Mouse (Mus musculus) naive thymus-derived CD4-positive, alpha-beta T cell, adult 5 months (primary cell): Measurements from ENCODE around the gene Olfr1186. TPM values are rescaled to one million over a fixed set of nuclear protein-coding genes. Genes with fewer than 3 reads are reported as not detected.

Experiments used
- polyA plus RNA-seq: library from polyadenylated mRNA; unstranded; fragments of 100-300 nt; shearing (Covaris generic); gene quantifications from one replicate; pipeline ENCODE4 v1.2.1, GENCODE M21; 2017

Olfr1186 gene
- polyA plus RNA-seq = not detected

GRCm38 (mm10) chr2:88518251-88518650 lies at the start of gene Olfr1186:
Gene Olfr1186 (plus strand): TSS chr2:88518551.

GRCm38 (mm10) chr2:88483298-88483697 lies 35.1 kb upstream of the Olfr1186 start, which contains the start of gene Olfr1184:
Gene Olfr1184 (plus strand): TSS chr2:88483598.

GRCm38 (mm10) chr2:88493020-88493419 lies 25.3 kb upstream of the Olfr1186 start, which contains the start of gene Olfr1185-ps1:
Gene Olfr1185-ps1 (plus strand): TSS chr2:88493320.

GRCm38 (mm10) chr2:88556635-88557034 lies 38.3 kb downstream of the Olfr1186 start, which contains the start of gene Olfr1188:
Gene Olfr1188 (plus strand): TSS chr2:88556935.

Other genes starting within 250 kb of the Olfr1186 start
- gene Olfr1173, start 238.7 kb upstream of the Olfr1186 start, polyA plus RNA-seq = 0.11 TPM
- not detected for gene Olfr1174-ps, start 203.4 kb upstream of the Olfr1186 start, polyA plus RNA-seq
- not detected for gene Olfr1175-ps, start 191.3 kb upstream of the Olfr1186 start, polyA plus RNA-seq
- not detected for gene Olfr1176, start 181.8 kb upstream of the Olfr1186 start, polyA plus RNA-seq
- gene Olfr1177-ps, start 172.1 kb upstream of the Olfr1186 start, polyA plus RNA-seq = not detected
- gene Olfr1178, start 131.5 kb upstream of the Olfr1186 start, polyA plus RNA-seq = not detected
- not detected for gene Olfr1179, start 112.1 kb upstream of the Olfr1186 start, polyA plus RNA-seq
- not detected for gene Olfr1180, start 99.4 kb upstream of the Olfr1186 start, polyA plus RNA-seq
- not detected for gene Olfr1181, start 92.4 kb upstream of the Olfr1186 start, polyA plus RNA-seq
- not detected for gene Gm13757, start 69.4 kb upstream of the Olfr1186 start, polyA plus RNA-seq
- 0.26 TPM for gene Olfr1183, start 63.7 kb upstream of the Olfr1186 start, polyA plus RNA-seq
- gene Olfr1184, start 35.0 kb upstream of the Olfr1186 start, polyA plus RNA-seq = 0.11 TPM
- gene Olfr1185-ps1, start 25.2 kb upstream of the Olfr1186 start, polyA plus RNA-seq = not detected
- not detected for gene Olfr1188, start 38.4 kb downstream of the Olfr1186 start, polyA plus RNA-seq
- not detected for gene Olfr1189, start 67.9 kb downstream of the Olfr1186 start, polyA plus RNA-seq
- not detected for gene Olfr1191-ps1, start 122.0 kb downstream of the Olfr1186 start, polyA plus RNA-seq
- gene Olfr1192-ps1, start 130.0 kb downstream of the Olfr1186 start, polyA plus RNA-seq = not detected
- not detected for gene Olfr1193, start 157.1 kb downstream of the Olfr1186 start, polyA plus RNA-seq
- 0.40 TPM for gene Olfr1195, start 170.6 kb downstream of the Olfr1186 start, polyA plus RNA-seq
- gene Olfr1196, start 186.0 kb downstream of the Olfr1186 start, polyA plus RNA-seq = not detected
- gene Olfr1197, start 213.8 kb downstream of the Olfr1186 start, polyA plus RNA-seq = not detected
- gene Olfr1198, start 232.8 kb downstream of the Olfr1186 start, polyA plus RNA-seq = not detected
- not detected for gene Olfr1199, start 241.9 kb downstream of the Olfr1186 start, polyA plus RNA-seq